Mouse (Mus musculus): ENCODE results near the gene Iqcf6. TPM values are rescaled to one million over a fixed set of nuclear protein-coding genes. Genes with fewer than 3 reads are reported as not detected.
A peak's percentile ranks its signal among the peaks of the same experiment; 100 is the strongest.

Iqcf6 gene
- polyA plus RNA-seq, 1 experiment from 2014 or later: not detected

- no peak overlapping the region for H3K4me2 ChIP-seq
Observed at GRCm38 (mm10) chr9:106659441-106659840, 33.1 kb downstream of the Iqcf6 start.

GRCm38 (mm10) chr9:106659935-106660334 lies 33.6 kb downstream of the Iqcf6 start:
- Histone ChIP-seq H3K9me3 (no peaks in the 10 kb centered on the region), H3K4me3 (replicated peaks) (no peak overlapping the region), H3K27me3 (replicated peaks) (peaks cover 9% of the 10 kb centered on the region), H3K9ac (no peak overlapping the region), H3K27ac (no peak overlapping the region), H3K36me3 (peaks cover 38% of the 10 kb centered on the region), H3K4me1 (peaks cover 9% of the 10 kb centered on the region; the same call in 1 of the 2 replicates), H3K4me2 (no peak overlapping the region)
- WGBS: 68% methylated on average over 1 of the region's 1 CpGs
- no peak for ATAC-seq (ENCODE audit: insufficient read depth, low FRiP score, low read depth)

More at GRCm38 (mm10) chr9:106659441-106659840, 33.1 kb downstream of the Iqcf6 start:
- Histone ChIP-seq H3K4me3 (replicated peaks) (no peak overlapping the region), H3K9me3 (no peaks in the 10 kb centered on the region), H3K27me3 (replicated peaks) (peaks cover 14% of the 10 kb centered on the region), H3K4me1 (peaks cover 9% of the 10 kb centered on the region; the same call in 1 of the 2 replicates), H3K36me3 (peaks cover 38% of the 10 kb centered on the region), H3K27ac (no peak overlapping the region), H3K9ac (no peak overlapping the region)
- ATAC-seq (ENCODE audit: insufficient read depth, low FRiP score, low read depth): no peak
- WGBS: 68% methylated on average over 7 of the region's 7 CpGs

DNA sequence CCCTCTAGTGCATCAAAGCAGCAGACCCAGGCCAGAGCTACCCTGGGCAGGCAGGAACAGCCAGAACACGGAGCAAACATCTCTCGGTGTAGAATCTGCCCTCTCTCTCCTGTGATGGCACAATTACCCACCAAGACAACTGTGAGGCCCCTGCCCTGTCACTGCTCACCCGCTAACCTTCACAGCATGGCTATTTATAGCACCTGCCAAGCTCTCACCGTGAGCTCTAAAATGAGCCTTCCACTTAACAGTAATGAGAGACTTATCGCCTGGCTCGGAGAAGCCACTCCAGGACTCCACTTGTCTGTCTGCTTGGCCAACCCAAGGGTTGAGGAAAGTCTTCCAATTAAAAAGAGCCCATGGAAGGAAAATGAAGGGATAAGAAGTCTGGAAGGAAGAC lies 36.8 kb downstream of the Iqcf6 start:
- Histone ChIP-seq H3K9me3 (no peaks in the 10 kb centered on the region), H3K27ac (no peak overlapping the region), H3K36me3 (peaks cover 38% of the 10 kb centered on the region), H3K4me3 (replicated peaks) (no peak overlapping the region), H3K4me2 (no peak overlapping the region), H3K9ac (no peak overlapping the region), H3K27me3 (replicated peaks) (no peaks in the 10 kb centered on the region), H3K4me1 (no peaks in the 10 kb centered on the region)
- 78% methylated on average over 6 of the region's 6 CpGs for WGBS
- no peak for ATAC-seq (ENCODE audit: insufficient read depth, low FRiP score, low read depth)

GRCm38 (mm10) chr9:106664433-106664832 lies 38.1 kb downstream of the Iqcf6 start:
- Histone ChIP-seq H3K27ac (no peak overlapping the region), H3K4me1 (no peaks in the 10 kb centered on the region), H3K4me3 (replicated peaks) (no peak overlapping the region), H3K27me3 (replicated peaks) (no peaks in the 10 kb centered on the region), H3K4me2 (no peak overlapping the region), H3K36me3 (peaks cover 32% of the 10 kb centered on the region), H3K9me3 (no peaks in the 10 kb centered on the region), H3K9ac (no peak overlapping the region)
- no peak for ATAC-seq (ENCODE audit: insufficient read depth, low FRiP score, low read depth)
- 82% methylated on average over 4 of the region's 4 CpGs for WGBS

GRCm38 (mm10) chr9:106664856-106665255 lies 38.5 kb downstream of the Iqcf6 start:
- H3K4me3 ChIP-seq (replicated peaks): no peak overlapping the region
- no peaks in the 10 kb centered on the region for H3K9me3 ChIP-seq
- H3K4me2 ChIP-seq: no peak overlapping the region
- H3K36me3 ChIP-seq: peaks cover 28% of the 10 kb centered on the region
- no peaks in the 10 kb centered on the region for H3K27me3 ChIP-seq (replicated peaks)
- no peak overlapping the region for H3K27ac ChIP-seq
- no peak for ATAC-seq (ENCODE audit: insufficient read depth, low FRiP score, low read depth)
- no peaks in the 10 kb centered on the region for H3K4me1 ChIP-seq
- WGBS: 84% methylated on average over 6 of the region's 6 CpGs
- no peak overlapping the region for H3K9ac ChIP-seq

- peaks cover 11% of the 10 kb centered on the region; the same call in 1 of the 2 replicates for H3K36me3 ChIP-seq
- no peak for ATAC-seq (ENCODE audit: insufficient read depth, low FRiP score, low read depth)
Observed at GRCm38 (mm10) chr9:106673860-106674259, 47.5 kb downstream of the Iqcf6 start.

DNA sequence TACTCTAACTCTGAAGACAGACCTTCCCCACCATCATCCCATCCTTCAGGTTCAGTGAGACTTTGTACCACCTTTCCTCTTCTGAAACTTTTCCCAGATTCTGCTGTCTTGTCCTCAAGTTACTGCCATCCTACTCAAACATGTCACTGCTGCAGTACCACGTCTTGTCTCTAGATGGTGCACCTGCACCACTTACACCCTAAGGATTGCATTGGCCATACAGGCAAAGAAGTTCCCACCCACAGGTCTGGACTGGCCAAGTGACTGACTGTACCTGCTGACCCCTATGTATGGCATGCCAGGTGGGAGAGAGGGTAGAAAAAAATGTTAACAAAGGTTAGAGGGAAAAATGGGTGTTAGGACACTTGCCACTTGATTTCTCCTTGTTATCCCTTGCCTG lies 49.1 kb downstream of the Iqcf6 start:
- no peaks in the 10 kb centered on the region for H3K27me3 ChIP-seq (replicated peaks)
- H3K27ac ChIP-seq: no peak overlapping the region
- ATAC-seq (ENCODE audit: insufficient read depth, low FRiP score, low read depth): peak; percentile 54; the same call in 1 of the 2 replicates
- H3K9me3 ChIP-seq: no peaks in the 10 kb centered on the region
- no peak overlapping the region for H3K4me3 ChIP-seq (replicated peaks)
- H3K9ac ChIP-seq: no peak overlapping the region
- peaks cover 9% of the 10 kb centered on the region; the same call in 1 of the 2 replicates for H3K36me3 ChIP-seq
- no peaks in the 10 kb centered on the region; the same call in 1 of the 2 replicates for H3K4me1 ChIP-seq
- 8% methylated on average over 1 of the region's 1 CpGs for WGBS
- H3K4me2 ChIP-seq: no peak overlapping the region

More at GRCm38 (mm10) chr9:106673860-106674259, 47.5 kb downstream of the Iqcf6 start:
- Histone ChIP-seq H3K9ac (no peak overlapping the region), H3K9me3 (no peaks in the 10 kb centered on the region), H3K27ac (no peak overlapping the region), H3K4me1 (no peaks in the 10 kb centered on the region; the same call in 1 of the 2 replicates), H3K27me3 (replicated peaks) (no peaks in the 10 kb centered on the region), H3K4me3 (replicated peaks) (no peak overlapping the region), H3K4me2 (no peak overlapping the region)
- 87% methylated on average over 2 of the region's 2 CpGs for WGBS

DNA sequence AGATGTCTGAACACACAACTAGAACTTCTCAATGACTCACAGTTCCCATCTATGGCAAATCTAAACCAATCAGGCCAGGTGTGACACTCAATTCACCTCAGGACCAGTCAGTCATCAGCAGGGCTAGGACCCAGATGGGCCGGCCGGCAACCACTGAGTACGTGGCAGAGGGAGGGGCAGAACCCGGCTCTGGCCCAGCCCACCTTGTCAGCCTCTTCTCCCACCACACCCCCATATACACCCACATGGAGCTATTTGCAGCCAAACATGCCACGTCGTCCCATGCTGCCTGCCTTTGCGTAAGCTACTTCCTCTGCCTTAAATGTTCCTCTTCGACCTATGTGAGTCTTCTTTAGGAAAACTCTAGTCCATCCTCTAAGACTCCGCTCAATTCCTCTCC lies 49.6 kb downstream of the Iqcf6 start:
- 0 out of 2 replicates have a peak, but pooled peaks have one; percentile 24 for ATAC-seq (ENCODE audit: insufficient read depth, low FRiP score, low read depth)

GRCm38 (mm10) chr9:106676571-106676970 lies 50.2 kb downstream of the Iqcf6 start:
- H3K4me2 ChIP-seq: no peak overlapping the region
- no peak overlapping the region for H3K4me3 ChIP-seq (replicated peaks)
- no peaks in the 10 kb centered on the region for H3K9me3 ChIP-seq
- H3K27me3 ChIP-seq (replicated peaks): no peaks in the 10 kb centered on the region
- no peaks in the 10 kb centered on the region; the same call in 1 of the 2 replicates for H3K4me1 ChIP-seq
- H3K9ac ChIP-seq: no peak overlapping the region
- WGBS: 67% methylated on average over 4 of the region's 4 CpGs
- H3K36me3 ChIP-seq: peaks cover 9% of the 10 kb centered on the region; the same call in 1 of the 2 replicates
- no peak overlapping the region for H3K27ac ChIP-seq
- ATAC-seq (ENCODE audit: insufficient read depth, low FRiP score, low read depth): no peak

More for the DNA sequence above, 49.6 kb downstream of the Iqcf6 start:
- Histone ChIP-seq H3K4me2 (no peak overlapping the region), H3K9ac (no peak overlapping the region), H3K36me3 (peaks cover 9% of the 10 kb centered on the region; the same call in 1 of the 2 replicates), H3K9me3 (no peaks in the 10 kb centered on the region), H3K4me1 (no peaks in the 10 kb centered on the region; the same call in 1 of the 2 replicates), H3K27ac (no peak overlapping the region), H3K4me3 (replicated peaks) (no peak overlapping the region), H3K27me3 (replicated peaks) (no peaks in the 10 kb centered on the region)
- 72% methylated on average over 9 of the region's 9 CpGs for WGBS

Other genes with a start within 250 kb of the Iqcf6 start
- 805 and 953 TPM in 2 replicates for gene Rpl29, start 197.1 kb upstream of the Iqcf6 start, polyA plus RNA-seq (2015; fragmentation: Nextera tagmentation; extraction: Ambion mirVana)
- gene Acy1, start 188.3 kb upstream of the Iqcf6 start, polyA plus RNA-seq (2015; fragmentation: Nextera tagmentation; extraction: Ambion mirVana): 37.9 and 50.7 TPM in 2 replicates
- gene Abhd14b, start 179.1 kb upstream of the Iqcf6 start, polyA plus RNA-seq (2015; fragmentation: Nextera tagmentation; extraction: Ambion mirVana): 26.2 and 26.9 TPM in 2 replicates
- gene Abhd14a, start 178.9 kb upstream of the Iqcf6 start, polyA plus RNA-seq (2015; fragmentation: Nextera tagmentation; extraction: Ambion mirVana): 48.6 and 48.7 TPM in 2 replicates
- gene Pcbp4, start 173.3 kb upstream of the Iqcf6 start, polyA plus RNA-seq (2015; fragmentation: Nextera tagmentation; extraction: Ambion mirVana): 51.8 and 58.9 TPM in 2 replicates
- 0.19 and 0.42 TPM in 2 replicates for gene Gpr62, start 160.6 kb upstream of the Iqcf6 start, polyA plus RNA-seq (2015; fragmentation: Nextera tagmentation; extraction: Ambion mirVana)
- gene Rrp9, start 150.6 kb upstream of the Iqcf6 start, polyA plus RNA-seq (2015; fragmentation: Nextera tagmentation; extraction: Ambion mirVana): 44.3 and 46.5 TPM in 2 replicates
- 2.9 and 3.7 TPM in 2 replicates for gene Parp3, start 149.6 kb upstream of the Iqcf6 start, polyA plus RNA-seq (2015; fragmentation: Nextera tagmentation; extraction: Ambion mirVana)
- not detected in 2 replicates for gene Iqcf1, start 126.6 kb upstream of the Iqcf6 start, polyA plus RNA-seq (2015; fragmentation: Nextera tagmentation; extraction: Ambion mirVana)
- not detected in 2 replicates for gene Iqcf5, start 112.0 kb upstream of the Iqcf6 start, polyA plus RNA-seq (2015; fragmentation: Nextera tagmentation; extraction: Ambion mirVana)
- not detected in 2 replicates for gene Iqcf3, start 65.0 kb upstream of the Iqcf6 start, polyA plus RNA-seq (2015; fragmentation: Nextera tagmentation; extraction: Ambion mirVana)
- not detected in 2 replicates for gene Iqcf4, start 55.6 kb upstream of the Iqcf6 start, polyA plus RNA-seq (2015; fragmentation: Nextera tagmentation; extraction: Ambion mirVana)
- not detected in 2 replicates for gene Grm2, start 29.5 kb downstream of the Iqcf6 start, polyA plus RNA-seq (2015; fragmentation: Nextera tagmentation; extraction: Ambion mirVana)
- 51.5 and 53.7 TPM in 2 replicates for gene Tex264, start 59.3 kb downstream of the Iqcf6 start, polyA plus RNA-seq (2015; fragmentation: Nextera tagmentation; extraction: Ambion mirVana)
- gene Rad54l2, start 162.6 kb downstream of the Iqcf6 start, polyA plus RNA-seq (2015; fragmentation: Nextera tagmentation; extraction: Ambion mirVana): 5.8 and 6.2 TPM in 2 replicates
- gene Dcaf1, start 195.3 kb downstream of the Iqcf6 start, polyA plus RNA-seq (2015; fragmentation: Nextera tagmentation; extraction: Ambion mirVana): 15.9 and 21.6 TPM in 2 replicates